Mouse (Mus musculus) heart, adult 2 months (tissue): Measurements from ENCODE around the gene Lcmt1.

Experiments
- CTCF ChIP-seq: fragments of 200-600 bp; IDR thresholded peaks from 2 replicates; pipeline ENCODE4 v1.8.1; 2022; ENCODE audit warnings: antibody characterized with exemption, mild to moderate bottlenecking, moderate library complexity
- EP300 ChIP-seq: fragments of 200-500 bp; IDR thresholded peaks from 2 replicates; pipeline ENCODE4 v1.6.1; 2011; ENCODE audit warnings: low read depth, low read length, control low read depth; ENCODE audit not compliant: insufficient read depth
- POLR2A ChIP-seq: fragments of 200-500 bp; IDR thresholded peaks from 2 replicates; pipeline ENCODE4 v1.6.1; 2011; ENCODE audit warnings: mild to moderate bottlenecking, low read depth, low read length, control low read depth; ENCODE audit not compliant: insufficient read depth

DNA sequence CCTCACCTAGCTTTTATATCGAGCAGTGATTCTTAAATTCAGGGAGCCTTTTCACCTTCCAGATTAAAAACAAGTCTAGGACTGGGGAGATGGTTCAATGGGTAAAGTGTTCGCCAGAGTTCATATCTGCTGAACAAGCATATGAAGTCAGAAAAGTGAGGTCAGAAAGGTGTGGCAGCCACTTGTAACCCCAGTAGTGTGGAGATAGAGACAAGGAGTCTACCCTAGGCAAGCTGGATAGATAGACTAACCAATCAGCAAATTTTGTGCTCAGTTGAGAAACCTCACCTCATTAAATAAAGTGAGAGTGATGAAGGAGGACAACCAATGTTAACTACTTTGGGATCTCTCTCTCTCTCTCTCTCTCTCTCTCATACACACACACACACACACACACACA lies 80.9 kb downstream of the Lcmt1 start:
- TF ChIP-seq POLR2A (no peak), EP300 (no peak), CTCF (no peak)
